Mouse (Mus musculus) hindbrain, postnatal 0 days (tissue): ENCODE results near the gene Dse. TPM values are rescaled to one million over a fixed set of nuclear protein-coding genes. Genes with fewer than 3 reads are reported as not detected.

ENCODE experiments used
- ATAC-seq: fragments of 200-750 bp; cut with Nextera tagmentation; 2 replicates; pipeline ENCODE4 v1.8.0; 2017; ENCODE audit warnings: mild to moderate bottlenecking, moderate TSS enrichment, moderate library complexity
- DNase-seq: peaks from one replicate; pipeline ENCODE4 v3.0.0-alpha.2; 2015; ENCODE audit warnings: low spot score
- H3K27ac ChIP-seq: fragments of 300-500 bp; sonication (generic); 2 replicates; pipeline ENCODE4 v1.5.1; 2014; ENCODE audit warnings: mild to moderate bottlenecking
- H3K27me3 ChIP-seq: fragments of 300-500 bp; sonication (generic); 2 replicates; pipeline ENCODE4 v1.6.1; 2014; ENCODE audit warnings: low read length, mixed read lengths; ENCODE audit not compliant: insufficient read depth
- H3K36me3 ChIP-seq: fragments of 300-500 bp; sonication (generic); 2 replicates; pipeline ENCODE4 v1.6.1; 2014; ENCODE audit warnings: low read length, mixed read lengths; ENCODE audit not compliant: insufficient read depth
- H3K4me1 ChIP-seq: fragments of 300-500 bp; sonication (generic); 2 replicates; pipeline ENCODE4 v1.6.1; 2014; ENCODE audit warnings: antibody characterized with exemption, low read length, mixed read lengths; ENCODE audit not compliant: insufficient read depth
- H3K4me2 ChIP-seq: fragments of 300-500 bp; sonication (generic); 2 replicates; pipeline ENCODE4 v1.6.1; 2014; ENCODE audit warnings: low read depth, mild to moderate bottlenecking, low read length, moderate library complexity, mixed read lengths
- H3K4me3 ChIP-seq: fragments of 300-500 bp; sonication (generic); 2 replicates; pipeline ENCODE4 v1.5.1; 2014; ENCODE audit warnings: low read length
- H3K9ac ChIP-seq: fragments of 300-500 bp; sonication (generic); replicated peaks from 2 replicates; pipeline ENCODE4 v1.6.1; 2014; ENCODE audit warnings: mild to moderate bottlenecking, low read length, moderate library complexity, mixed read lengths
- H3K9me3 ChIP-seq: fragments of 300-500 bp; sonication (generic); 2 replicates; pipeline ENCODE4 v1.6.1; 2016; ENCODE audit warnings: low read length, mixed read lengths
- CTCF ChIP-seq: IDR thresholded peaks from 2 replicates; pipeline ENCODE4 v1.5.1; 2016; ENCODE audit warnings: antibody characterized with exemption, control low read depth, low read depth
- WGBS: fragments of 180-500 bp; shearing (Covaris S2); extraction: QIAGEN DNeasy Blood & Tissue Kit; methylation state at CpG from one replicate; pipeline ENCODE4 v1.1.7; 2014; 5-methylcytosine and 5-hydroxymethylcytosine counted together
- polyA plus RNA-seq: library from polyadenylated mRNA; unstranded; fragments of >200 nt; fragmentation: Nextera tagmentation; extraction: Ambion mirVana; gene quantifications from 2 replicates; pipeline ENCODE4 v1.2.1, GENCODE M21; 2015
- total RNA-seq: library from RNA; depleted of rRNA; stranded (reverse); fragments of >200 nt; gene quantifications from 2 replicates; pipeline ENCODE4 v1.2.3, GENCODE M21; 2014; rRNA removed

Dse gene
- total and polyA plus RNA-seq, 2 experiments from 2014 or later = 5.6 to 21.0 TPM

GRCm38 (mm10) chr10:34118421-34118820 lies 89.1 kb downstream of the Dse start:
- ATAC-seq = no peak
- 92% methylated on average over 2 of the region's 2 CpGs for WGBS
- TF ChIP-seq CTCF = no peak

DNA sequence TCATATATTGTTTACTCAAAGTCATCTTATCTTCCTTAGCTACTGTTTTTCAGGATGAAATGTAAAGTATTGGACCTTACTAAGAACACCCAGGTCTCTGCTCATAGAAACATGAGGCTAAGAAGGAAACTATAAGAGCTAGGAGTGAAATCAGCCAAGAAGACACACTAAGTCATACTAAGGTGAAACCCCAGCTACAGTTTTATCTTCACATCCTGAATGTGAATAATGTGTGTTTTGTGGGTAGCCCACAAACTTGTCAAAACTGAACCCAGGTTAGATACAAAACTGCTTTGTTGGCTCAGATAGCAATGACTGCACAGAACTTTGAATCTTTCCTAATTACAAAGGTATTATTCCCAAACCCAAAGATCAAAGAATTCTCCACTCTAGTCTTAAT lies 89.7 kb downstream of the Dse start:
- Histone ChIP-seq H3K4me3 (no peak overlapping the region), H3K4me1 (no peaks in the 10 kb centered on the region), H3K36me3 (no peaks in the 10 kb centered on the region), H3K27me3 (no peaks in the 10 kb centered on the region), H3K27ac (no peak overlapping the region), H3K9me3 (no peaks in the 10 kb centered on the region), H3K9ac (no peak overlapping the region), H3K4me2 (no peak overlapping the region)
- no peak for TF ChIP-seq CTCF
- ATAC-seq (no peak), DNase-seq (no peak)

More at GRCm38 (mm10) chr10:34118421-34118820, 89.1 kb downstream of the Dse start:
- no peak for DNase-seq
- no peak overlapping the region for H3K27ac ChIP-seq
- no peaks in the 10 kb centered on the region for H3K4me1 ChIP-seq
- H3K4me2 ChIP-seq = no peak overlapping the region
- no peaks in the 10 kb centered on the region for H3K36me3 ChIP-seq
- no peaks in the 10 kb centered on the region for H3K27me3 ChIP-seq
- H3K9me3 ChIP-seq = no peaks in the 10 kb centered on the region
- no peak overlapping the region for H3K9ac ChIP-seq
- H3K4me3 ChIP-seq = no peak overlapping the region

DNA sequence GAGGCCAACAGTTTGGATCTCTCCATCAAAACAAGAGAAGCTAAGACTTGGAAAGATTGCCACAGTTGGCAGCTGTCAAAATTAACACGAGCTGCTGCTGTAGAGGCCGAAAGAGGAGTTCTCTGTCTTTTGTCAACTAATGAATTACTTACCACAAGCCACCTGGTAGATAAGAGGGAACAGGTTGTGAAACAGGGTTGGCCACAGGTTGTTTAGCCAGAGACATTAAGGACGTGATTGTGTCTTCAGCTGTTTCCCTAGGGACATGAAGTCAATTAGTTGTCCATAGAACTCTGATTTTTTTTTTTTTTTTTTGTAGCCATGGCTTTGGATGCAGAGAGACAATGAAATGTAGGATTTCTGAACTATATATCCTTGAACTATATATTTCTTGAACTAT lies 90.4 kb downstream of the Dse start:
- Histone ChIP-seq H3K4me2 (no peak overlapping the region), H3K9ac (no peak overlapping the region), H3K9me3 (no peaks in the 10 kb centered on the region), H3K27ac (no peak overlapping the region), H3K4me3 (no peak overlapping the region), H3K27me3 (no peaks in the 10 kb centered on the region), H3K36me3 (no peaks in the 10 kb centered on the region), H3K4me1 (no peaks in the 10 kb centered on the region)
- no peak for DNase-seq
- 66% methylated on average over 3 of the region's 3 CpGs for WGBS
- no peak for ATAC-seq
- TF ChIP-seq CTCF = no peak

DNA sequence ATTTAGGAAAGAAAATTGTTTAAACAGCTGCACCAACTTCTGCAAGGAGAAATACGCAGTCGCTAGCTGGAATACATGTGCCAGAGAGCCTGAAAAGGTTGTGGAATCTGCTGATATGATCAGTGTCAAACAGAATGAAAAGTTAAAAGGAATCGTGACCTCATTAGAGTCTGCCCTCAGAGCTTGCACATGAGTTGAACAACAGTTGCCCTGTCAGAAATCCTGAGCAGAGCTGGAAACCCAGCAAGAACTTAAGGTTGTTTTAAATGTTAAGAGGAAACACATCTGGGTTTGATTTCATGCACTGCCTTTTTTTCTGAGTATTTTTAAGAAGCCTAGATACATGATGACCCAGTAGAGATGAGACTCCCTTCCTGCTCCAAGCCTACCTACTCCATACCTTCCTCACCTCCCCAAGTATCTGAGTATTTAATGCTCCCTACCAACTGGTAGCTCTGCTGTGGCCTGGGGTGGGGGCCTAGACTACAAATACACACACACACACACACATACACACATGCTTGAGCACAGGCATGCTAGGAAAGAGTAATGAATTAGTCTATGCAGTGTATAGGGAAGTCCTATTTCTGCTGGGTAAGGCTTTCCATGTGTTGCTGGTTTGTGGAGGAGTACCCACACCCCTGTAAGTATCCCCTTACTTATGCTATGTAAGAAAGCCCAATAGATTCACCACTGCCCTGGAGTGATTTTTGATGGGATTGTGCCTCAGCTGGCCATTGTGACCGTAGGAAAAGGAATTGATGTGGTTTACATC lies 95.4 kb downstream of the Dse start:
- H3K27me3 ChIP-seq = no peaks in the 10 kb centered on the region
- no peak for TF ChIP-seq CTCF
- H3K9ac ChIP-seq = no peak overlapping the region
- DNase-seq = no peak
- H3K4me3 ChIP-seq = no peak overlapping the region
- H3K36me3 ChIP-seq = no peaks in the 10 kb centered on the region
- no peak for ATAC-seq
- 77% methylated on average over 4 of the region's 4 CpGs for WGBS
- H3K9me3 ChIP-seq = no peaks in the 10 kb centered on the region
- H3K27ac ChIP-seq = no peak overlapping the region
- no peak overlapping the region for H3K4me2 ChIP-seq
- H3K4me1 ChIP-seq = no peaks in the 10 kb centered on the region

DNA sequence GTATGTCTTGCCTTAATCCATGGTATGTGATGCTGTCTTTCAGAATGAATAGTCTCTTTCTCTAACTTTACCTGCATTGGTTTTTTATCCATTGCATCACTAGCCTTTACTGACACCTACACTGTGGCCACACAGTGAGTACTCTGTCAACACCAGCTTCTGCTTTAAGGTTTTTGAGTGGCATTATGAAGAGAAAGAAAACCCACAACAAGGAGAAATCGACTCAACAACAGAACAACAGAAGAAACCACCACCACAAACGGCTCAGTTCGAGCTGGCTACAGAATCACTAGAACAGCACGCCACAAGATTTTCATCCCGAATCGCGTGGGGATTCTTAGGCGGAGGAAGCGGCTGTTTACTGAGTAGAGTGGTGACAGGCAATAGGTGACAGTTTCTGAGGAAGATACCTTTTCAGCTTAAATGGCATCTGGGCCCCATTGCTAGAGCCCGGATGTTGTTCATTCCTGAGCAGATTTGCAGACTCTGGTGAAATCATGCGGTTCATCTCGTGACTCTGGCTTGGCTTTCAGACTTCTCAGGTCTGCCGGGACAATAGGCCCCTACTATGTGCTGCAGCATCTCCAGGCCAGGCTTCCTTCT lies 96.6 kb downstream of the Dse start:
- no peak for TF ChIP-seq CTCF
- ATAC-seq = no peak
- Histone ChIP-seq H3K27ac (no peak overlapping the region), H3K36me3 (no peaks in the 10 kb centered on the region), H3K9me3 (no peaks in the 10 kb centered on the region), H3K4me3 (no peak overlapping the region), H3K27me3 (no peaks in the 10 kb centered on the region), H3K4me1 (no peaks in the 10 kb centered on the region), H3K4me2 (no peak overlapping the region), H3K9ac (no peak overlapping the region)
- no peak for DNase-seq
- 86% methylated on average over 13 of the region's 13 CpGs for WGBS

Other genes with a start within 250 kb of the Dse start
- 110 TPM in 2 replicates for gene Rwdd1, start 188.1 kb downstream of the Dse start, total RNA-seq
- gene Rwdd1, start 188.1 kb downstream of the Dse start, polyA plus RNA-seq = 169 and 177 TPM in 2 replicates
- gene Trappc3l, start 170.1 kb downstream of the Dse start, total RNA-seq = not detected in 2 replicates
- gene Trappc3l, start 170.1 kb downstream of the Dse start, polyA plus RNA-seq = not detected in 2 replicates
- gene Calhm4, start 163.4 kb downstream of the Dse start, total RNA-seq = not detected in 2 replicates
- gene Calhm4, start 163.4 kb downstream of the Dse start, polyA plus RNA-seq = not detected in 2 replicates
- 0.72 and 0.94 TPM in 2 replicates for gene Calhm5, start 111.2 kb downstream of the Dse start, total RNA-seq
- gene Calhm5, start 111.2 kb downstream of the Dse start, polyA plus RNA-seq = 0.72 and 0.79 TPM in 2 replicates
- 0.16 and 2.6 TPM in 2 replicates for gene Calhm6, start 79.7 kb downstream of the Dse start, total RNA-seq
- 1.1 and 1.5 TPM in 2 replicates for gene Calhm6, start 79.7 kb downstream of the Dse start, polyA plus RNA-seq
- gene Tspyl1, start 74.5 kb upstream of the Dse start, total RNA-seq = 75.1 and 81.5 TPM in 2 replicates
- gene Tspyl1, start 74.5 kb upstream of the Dse start, polyA plus RNA-seq = 129 and 132 TPM in 2 replicates
- gene Tspyl4, start 89.7 kb upstream of the Dse start, total RNA-seq = 482 and 493 TPM in 2 replicates
- 400 and 429 TPM in 2 replicates for gene Tspyl4, start 89.7 kb upstream of the Dse start, polyA plus RNA-seq
- 0.14 and 1.2 TPM in 2 replicates for gene Col10a1, start 182.3 kb upstream of the Dse start, total RNA-seq
- 0.08 and 0.14 TPM in 2 replicates for gene Col10a1, start 182.3 kb upstream of the Dse start, polyA plus RNA-seq
- 0.50 and 2.0 TPM in 2 replicates for gene Nt5dc1, start 210.8 kb upstream of the Dse start, total RNA-seq
- gene Nt5dc1, start 210.8 kb upstream of the Dse start, polyA plus RNA-seq = 2.6 and 3.9 TPM in 2 replicates